Mouse (Mus musculus) spleen, adult 2 months (tissue): ENCODE measurements around the gene Pkd1l1.

Source experiments
- CTCF ChIP-seq: fragments of 200-500 bp; IDR thresholded peaks from 2 replicates; pipeline ENCODE4 v1.5.1; 2011; ENCODE audit warnings: mild to moderate bottlenecking, inconsistent platforms; ENCODE audit not compliant: insufficient read depth, insufficient read length, insufficient replicate concordance; ENCODE audit errors: extremely low read depth
- POLR2A ChIP-seq: fragments of 200-500 bp; IDR thresholded peaks from 2 replicates; pipeline ENCODE4 v1.6.1; 2011; ENCODE audit warnings: low read depth, low read length, inconsistent platforms

DNA sequence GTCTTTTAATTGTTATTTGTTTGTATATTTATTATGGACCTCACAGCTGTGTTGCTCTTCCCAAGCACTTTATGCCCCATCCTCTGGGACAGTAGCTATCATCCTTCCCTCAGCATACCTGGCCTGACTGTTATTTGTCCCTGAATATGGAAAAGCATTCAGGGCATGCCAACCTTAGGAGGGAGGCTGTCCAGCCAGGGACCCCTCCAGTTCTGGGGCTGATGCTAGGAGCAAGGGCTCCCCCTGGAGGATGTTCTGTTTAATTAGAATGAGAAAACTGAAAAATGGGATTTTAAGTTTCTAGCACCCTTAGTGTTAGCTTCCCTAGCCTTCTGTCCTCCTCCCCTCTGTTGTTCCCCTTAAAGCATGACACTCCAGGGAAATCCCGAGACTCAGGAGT, 17.4 kb downstream of the Pkd1l1 start:
- TF ChIP-seq CTCF (no peak; the same call in 1 of the 2 replicates), POLR2A (no peak)
